Mouse (Mus musculus): ENCODE measurements around the gene Pepd.

The Pepd gene

GRCm38 (mm10) chr7:34911919-34912897 is at the start of gene Pepd:
TSS of gene Pepd (plus strand) at chr7:34912379.
- peak; percentile 73 for DNase-seq

DNA sequence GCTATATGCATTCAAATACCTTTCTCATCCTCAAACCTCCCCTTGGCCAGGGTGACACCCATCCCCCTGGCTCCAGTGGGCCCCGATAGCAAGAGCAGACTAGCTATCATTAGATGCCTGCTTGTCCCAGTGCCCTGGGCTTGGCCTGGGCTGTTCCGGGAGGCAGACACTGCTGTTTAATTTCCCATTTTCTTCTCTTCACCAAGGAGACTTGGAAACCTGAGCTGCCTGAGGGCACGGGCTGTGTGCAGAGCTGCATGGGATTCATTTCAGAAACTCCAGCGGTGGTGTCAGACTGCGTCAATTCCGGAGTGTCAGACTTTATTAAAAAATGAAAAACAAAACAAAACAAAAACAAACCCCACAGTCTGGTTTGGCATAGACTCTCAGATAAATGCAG is 44.9 kb upstream of the Pepd start:
- no peak for DNase-seq

- DNase-seq, result no peak
These were observed 42.5 kb upstream of the Pepd start for GRCm38 (mm10) chr7:34869693-34870092.

- DNase-seq, result no peak
These were observed 35.4 kb upstream of the Pepd start for GRCm38 (mm10) chr7:34876787-34877186.

- DNase-seq, result no peak
These were observed 34.4 kb upstream of the Pepd start for GRCm38 (mm10) chr7:34877820-34878219.

DNA sequence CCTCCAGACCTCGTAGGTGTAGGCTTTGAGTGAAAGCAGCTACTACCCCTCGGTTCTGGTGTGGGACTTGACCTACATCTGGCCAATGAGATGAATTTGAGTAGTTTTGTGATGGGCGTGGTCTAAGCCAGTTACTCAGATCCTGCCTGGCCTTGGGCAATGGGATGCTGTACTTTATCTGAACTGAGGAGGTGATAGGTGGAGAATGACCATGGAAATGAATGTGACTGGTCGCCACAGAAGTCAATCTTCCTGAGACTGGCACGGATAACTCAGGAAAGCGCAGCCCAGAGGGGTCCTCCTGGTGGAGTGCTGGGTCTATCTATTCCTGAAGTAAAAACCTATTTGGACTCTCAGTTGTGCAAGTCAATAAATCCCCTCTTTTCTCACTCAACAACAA is 23.7 kb upstream of the Pepd start:
- DNase-seq, result no peak

- no peak for DNase-seq
These were observed 23.3 kb upstream of the Pepd start for GRCm38 (mm10) chr7:34888891-34889290.

GRCm38 (mm10) chr7:34892845-34893244 is 19.3 kb upstream of the Pepd start:
- DNase-seq, result no peak

- DNase-seq, result no peak
These were observed 15.7 kb upstream of the Pepd start for GRCm38 (mm10) chr7:34896461-34896860.

DNA sequence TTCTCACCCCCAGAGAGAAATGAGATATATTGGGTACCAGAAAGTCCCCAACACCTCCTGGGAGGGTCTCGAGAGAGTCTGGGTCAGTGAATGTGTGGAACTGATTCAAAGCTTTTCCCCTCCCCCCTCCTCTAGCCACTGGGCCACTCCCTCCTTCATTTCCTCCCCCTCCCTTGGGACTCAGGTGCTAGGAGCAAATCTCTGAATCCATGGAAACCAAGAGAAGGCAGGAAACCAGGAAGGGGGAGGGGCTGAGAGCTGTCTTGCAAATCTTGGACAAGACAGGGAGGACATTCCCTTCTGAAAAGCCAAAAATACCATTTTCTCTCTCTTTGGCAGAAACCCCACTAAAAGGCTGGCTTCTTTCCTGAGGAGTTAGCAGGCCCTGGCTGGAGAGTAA is 15.1 kb upstream of the Pepd start:
- no peak for DNase-seq

- no peak for DNase-seq
These were observed 1.8 kb upstream of the Pepd start for GRCm38 (mm10) chr7:34910096-34911066.

GRCm38 (mm10) chr7:34913956-34914355 is 1.8 kb downstream of the Pepd start:
- no peak for DNase-seq

DNA sequence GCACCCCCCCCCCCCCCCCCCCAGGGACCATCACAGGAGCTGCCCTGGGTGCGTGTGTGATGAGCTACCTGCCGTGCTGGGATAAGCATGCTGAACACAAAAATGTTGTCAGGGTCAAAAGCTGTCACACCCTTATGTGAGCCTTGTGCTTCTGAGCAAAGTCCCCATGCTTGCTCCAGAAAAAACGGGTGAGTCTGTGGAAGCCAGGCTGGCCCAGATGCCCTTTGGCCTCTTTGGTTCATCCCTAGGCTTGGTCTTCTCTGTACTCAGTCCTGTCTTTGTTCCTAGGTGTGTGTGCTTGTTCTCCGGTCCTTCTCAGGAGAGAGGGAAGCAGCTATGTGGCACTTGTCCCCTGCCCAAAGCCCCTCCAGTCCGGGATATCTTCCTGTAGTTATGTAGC is 3.4 kb downstream of the Pepd start:
- DNase-seq, result no peak

DNA sequence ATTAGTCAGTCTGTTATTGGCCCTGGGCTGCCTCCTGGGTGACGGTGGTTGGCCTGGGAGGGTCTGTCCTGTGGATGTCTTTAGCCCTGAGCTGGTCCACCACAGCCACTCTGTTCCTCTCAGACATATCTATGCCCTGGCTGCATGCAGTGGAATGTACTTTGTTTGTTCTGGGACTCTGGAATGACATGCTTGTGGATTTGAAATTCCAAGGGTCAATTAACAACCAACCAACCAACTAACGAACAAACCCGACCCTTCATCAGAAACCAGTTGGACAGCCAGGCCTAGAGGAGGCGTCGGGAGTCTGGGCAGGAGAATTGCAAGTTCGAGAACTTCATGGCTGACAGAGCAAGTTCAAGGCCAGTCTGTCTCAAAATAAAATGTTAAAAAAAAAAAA is 5.4 kb downstream of the Pepd start:
- no peak for DNase-seq

DNA sequence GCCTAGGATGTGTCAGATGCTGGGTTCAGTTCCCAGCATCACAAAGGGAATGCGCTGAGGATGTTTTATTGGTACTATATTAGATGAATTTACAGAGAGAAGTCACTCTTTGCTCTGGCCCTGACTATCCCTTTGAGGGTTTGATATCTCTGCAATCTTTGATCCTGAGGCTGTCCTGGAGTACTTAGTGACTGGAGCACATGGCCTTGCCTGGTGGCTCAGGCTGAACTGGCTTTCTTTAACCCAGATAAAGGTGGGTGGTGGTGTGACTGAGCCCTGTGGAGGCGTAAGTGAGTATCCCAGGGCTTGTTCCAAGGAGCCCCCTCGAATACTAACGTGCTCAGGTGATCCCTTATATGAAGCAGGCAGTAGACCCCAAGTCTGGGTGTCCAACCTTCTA is 5.8 kb downstream of the Pepd start:
- DNase-seq, result no peak

GRCm38 (mm10) chr7:34918416-34918815 is 6.2 kb downstream of the Pepd start:
- DNase-seq, result no peak

GRCm38 (mm10) chr7:34919054-34919453 is 6.9 kb downstream of the Pepd start:
- no peak for DNase-seq

GRCm38 (mm10) chr7:34919809-34920208 is 7.6 kb downstream of the Pepd start:
- no peak for DNase-seq

GRCm38 (mm10) chr7:34925208-34925607 is 13.0 kb downstream of the Pepd start:
- no peak for DNase-seq

DNA sequence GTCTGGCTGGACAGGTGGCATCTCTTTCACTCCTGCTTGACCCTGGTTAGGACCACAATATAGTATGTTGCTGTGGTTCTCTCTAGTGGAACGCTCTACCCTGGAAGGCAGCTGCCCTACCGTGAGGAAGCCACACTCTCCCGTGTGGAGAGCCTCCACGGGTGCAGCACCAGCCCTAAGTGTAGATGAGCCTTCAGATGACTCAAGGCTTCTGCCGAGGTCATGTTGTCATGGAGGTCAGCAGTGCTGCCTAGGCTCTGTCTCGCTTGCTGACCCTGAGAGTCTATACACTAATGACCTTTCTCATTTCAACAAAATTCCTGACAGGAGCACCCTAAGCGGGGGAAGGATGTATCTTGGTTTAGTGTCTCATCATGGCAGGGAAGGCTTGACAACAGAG is 13.8 kb downstream of the Pepd start:
- no peak for DNase-seq

- no peak for DNase-seq
These were observed 17.6 kb downstream of the Pepd start for GRCm38 (mm10) chr7:34929614-34930262.

DNA sequence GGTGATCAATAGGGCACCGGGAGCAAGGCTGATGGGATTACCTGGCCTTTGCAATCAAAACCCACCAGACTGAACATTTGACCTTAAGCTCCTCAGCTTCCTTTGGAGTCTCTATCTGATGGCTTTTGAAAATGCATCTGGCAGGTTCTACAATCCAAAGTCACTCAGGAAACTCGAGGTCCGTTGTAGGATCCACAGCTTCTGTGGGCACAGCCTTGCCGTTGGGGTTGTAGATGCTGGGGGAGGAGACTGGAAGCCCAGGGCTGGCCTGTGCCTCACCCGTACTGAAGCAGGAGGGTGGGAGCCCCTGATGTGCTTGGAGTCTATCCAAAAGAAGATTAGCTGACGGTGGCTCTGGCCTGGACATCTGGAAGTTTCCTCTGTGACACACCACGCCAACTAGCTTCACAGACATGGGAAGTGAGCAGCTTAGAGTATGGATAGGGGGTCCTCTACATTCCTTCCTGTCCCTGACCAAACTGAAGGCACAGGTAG is 18.1 kb downstream of the Pepd start:
- no peak for DNase-seq

GRCm38 (mm10) chr7:34932631-34933030 is 20.5 kb downstream of the Pepd start:
- no peak for DNase-seq
